Mouse (Mus musculus) kidney, adult 2 months (tissue): ENCODE measurements around the gene Sbno1.

Experiments
- CTCF ChIP-seq: fragments of 200-500 bp; conservative IDR thresholded peaks from 2 replicates; pipeline ENCODE4 v1.5.1; 2011; ENCODE audit warnings: low read depth, mild to moderate bottlenecking, control low read depth, low read length, moderate library complexity, mixed read lengths; ENCODE audit not compliant: insufficient read depth, insufficient read length
- POLR2A ChIP-seq: fragments of 200-500 bp; IDR thresholded peaks from one replicate; pipeline ENCODE4 v1.6.1; 2011; ENCODE audit warnings: low read depth, low read length, control low read depth

- TF ChIP-seq CTCF (no peak), POLR2A (no peak)
Measured at GRCm38 (mm10) chr5:124365754-124366153, 60.0 kb downstream of the Sbno1 start.
